Mouse (Mus musculus) spleen, postnatal 4 days (tissue): Measurements from ENCODE around the gene Olfr136.

Experiments used
- DNase-seq, 2 experiments: peaks; one replicate each; pipeline ENCODE4 v3.0.0; 2022; ENCODE audit warnings: low spot score in 2 of 2

The Olfr136 gene

GRCm38 (mm10) chr17:38329531-38329930, at the start of gene Olfr136:
Olfr136 (plus strand) TSS chr17:38329831.
- no peak for DNase-seq

- DNase-seq = no peak
Observed at GRCm38 (mm10) chr17:38307470-38307869, 22.2 kb upstream of the Olfr136 start, which contains the start of gene Olfr137. Olfr137 (minus strand) TSS chr17:38307570.
